Mouse (Mus musculus) gastrocnemius, adult 8-10 months (tissue): ENCODE results near the gene Zfp664. TPM values are rescaled to one million over a fixed set of nuclear protein-coding genes. Genes with fewer than 3 reads are reported as not detected.

ENCODE experiments used
- DNase-seq, 2 experiments: peaks; one replicate each; pipeline ENCODE4 v3.0.0; 2022; ENCODE audit warnings: low spot score in 2 of 2
- total RNA-seq, 4 experiments: library from RNA; stranded (reverse); gene quantifications; 2 replicates each; pipeline ENCODE4 v1.2.4; 2022

Gene Zfp664
- total RNA-seq, result 10 to 100 TPM; 14.6 to 19.9 (median 16.3) TPM

DNA sequence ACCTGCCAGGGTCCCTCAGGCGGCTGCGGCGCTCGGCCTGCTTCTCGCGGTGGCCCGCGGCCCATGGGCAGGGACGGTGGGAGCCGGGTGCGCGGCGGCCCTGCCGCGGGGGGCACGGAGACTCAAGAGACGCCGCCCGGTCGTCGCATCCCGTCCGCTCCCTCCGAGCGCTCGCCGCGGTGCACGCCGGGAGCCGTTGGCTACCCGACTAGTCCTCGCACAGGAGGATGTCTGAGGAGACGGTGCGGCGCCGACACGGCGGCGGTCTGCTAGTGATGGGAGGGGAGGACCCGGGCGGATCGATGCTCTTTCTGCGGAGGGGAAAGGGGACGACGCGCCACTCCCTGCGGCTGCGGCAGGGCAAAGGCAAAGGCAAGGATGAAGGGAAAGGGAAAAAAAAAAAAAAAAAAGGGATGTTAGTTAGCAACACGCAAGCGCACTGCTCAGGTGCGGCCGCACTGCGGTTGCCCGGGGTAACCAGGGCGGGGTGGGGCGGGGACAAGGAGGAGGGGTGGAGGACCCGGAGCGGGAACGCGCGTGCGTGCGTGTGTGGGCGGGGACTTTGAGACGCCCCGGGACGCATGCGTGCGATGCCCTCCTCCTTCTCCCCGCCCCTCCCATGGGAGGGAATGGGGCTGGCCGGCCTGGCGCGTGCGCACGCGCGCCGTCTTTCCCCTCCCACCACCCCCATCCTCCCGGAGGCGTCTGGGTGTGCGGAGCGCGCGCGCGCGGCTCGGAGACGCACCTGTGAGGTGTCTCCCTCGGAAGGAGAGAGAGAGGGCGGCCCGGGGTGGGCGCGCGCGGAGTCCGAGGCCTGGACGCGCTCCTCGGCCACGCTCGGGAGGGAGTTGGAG is at the start of gene Zfp664, which contains the start of gene Ccdc92:
Gene Zfp664, plus strand, starts transcription at position 679 of the 854 bp plus-strand sequence.
Gene Ccdc92, minus strand, starts transcription at position 412 of the 854 bp plus-strand sequence.
- peak; percentile 88 to 94 for DNase-seq

DNA sequence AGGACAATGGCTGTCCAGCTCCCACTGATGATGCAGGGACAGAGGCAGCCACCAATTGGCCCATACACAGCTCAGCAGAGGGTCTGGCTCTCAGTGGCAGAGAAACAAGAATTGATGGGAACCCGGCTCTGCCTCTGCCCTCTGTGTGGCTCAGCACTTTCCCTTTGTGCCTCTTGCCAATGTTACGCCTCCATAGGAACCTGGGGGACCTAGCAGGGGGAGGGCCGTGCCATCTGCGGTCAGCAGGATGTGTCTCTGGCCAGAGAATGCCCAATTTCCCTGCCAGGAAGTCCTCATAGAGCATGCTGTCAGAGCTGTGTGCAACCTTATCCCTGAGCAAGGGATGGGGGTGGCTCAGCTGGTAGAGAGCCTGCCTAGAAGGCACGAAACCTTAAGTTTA is 47.7 kb upstream of the Zfp664 start:
- DNase-seq, result no peak

GRCm38 (mm10) chr5:124817050-124817449 is 45.4 kb upstream of the Zfp664 start:
- no peak for DNase-seq

- no peak for DNase-seq
These were observed 40.2 kb upstream of the Zfp664 start for GRCm38 (mm10) chr5:124822128-124822894.

GRCm38 (mm10) chr5:124830331-124830730 is 32.2 kb upstream of the Zfp664 start:
- DNase-seq, result no peak

DNA sequence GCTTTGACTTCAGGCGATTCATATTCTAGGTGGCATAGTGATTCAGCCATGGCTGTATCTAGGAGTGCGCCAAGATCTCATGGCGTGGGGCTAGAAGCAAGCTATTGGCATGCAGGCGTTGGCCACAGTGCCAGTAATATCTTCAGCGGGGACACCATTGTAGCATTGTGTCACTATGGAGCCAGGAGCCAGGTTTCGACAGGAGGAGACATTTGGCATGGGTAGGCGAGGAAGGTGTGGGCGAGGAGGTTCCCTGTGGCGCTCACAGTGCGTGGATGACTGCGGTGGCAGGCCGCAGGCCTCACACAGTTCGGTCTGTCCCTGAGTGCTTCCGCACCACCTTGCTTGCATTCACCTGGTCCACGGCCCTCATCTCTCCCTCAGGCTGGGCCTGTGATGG is 27.3 kb upstream of the Zfp664 start:
- no peak for DNase-seq

DNA sequence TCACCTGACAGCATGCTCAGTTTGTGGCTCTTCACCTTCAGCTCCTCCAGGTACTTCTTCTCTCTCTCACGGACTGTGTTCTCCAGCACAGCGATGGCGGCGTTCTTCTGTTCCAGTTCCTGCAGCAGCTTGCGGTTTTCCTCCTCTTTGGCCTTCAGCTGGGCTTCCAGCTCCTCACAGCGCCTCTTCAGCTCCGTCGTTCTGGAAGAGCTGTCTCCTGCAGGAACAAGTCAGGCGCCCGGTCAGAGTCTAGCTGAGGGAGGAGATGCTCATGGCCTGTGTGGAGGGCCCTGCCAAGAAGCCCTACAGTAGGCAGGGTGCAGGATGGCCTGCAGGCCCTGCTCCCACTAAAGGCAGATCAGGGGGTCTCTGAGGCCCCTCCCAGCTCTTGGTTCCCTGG is 26.4 kb upstream of the Zfp664 start:
- DNase-seq, result no peak

- DNase-seq, result no peak
These were observed 25.9 kb upstream of the Zfp664 start for GRCm38 (mm10) chr5:124836621-124837020.

- DNase-seq, result no peak
These were observed 22.3 kb upstream of the Zfp664 start for GRCm38 (mm10) chr5:124840202-124840601.

DNA sequence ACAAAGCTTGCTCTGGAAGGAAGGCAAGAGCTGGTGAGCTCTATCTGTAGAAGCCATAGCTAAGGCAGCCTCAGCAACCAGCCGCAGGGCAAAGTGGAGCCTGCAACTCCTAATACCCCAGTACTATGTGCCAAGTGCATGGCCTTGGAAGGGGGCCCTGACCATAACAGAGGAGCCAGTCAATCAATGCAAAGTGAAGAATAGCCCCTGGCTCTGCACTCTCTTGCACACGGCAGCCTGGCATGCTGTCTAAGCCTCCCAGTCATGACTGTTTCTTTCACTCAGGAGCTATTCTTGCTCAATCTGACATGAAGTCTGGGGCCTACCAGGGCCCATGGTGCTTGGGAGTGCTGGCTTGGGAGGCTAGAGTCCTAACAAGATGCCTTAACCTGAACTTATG is 21.8 kb upstream of the Zfp664 start:
- no peak for DNase-seq

DNA sequence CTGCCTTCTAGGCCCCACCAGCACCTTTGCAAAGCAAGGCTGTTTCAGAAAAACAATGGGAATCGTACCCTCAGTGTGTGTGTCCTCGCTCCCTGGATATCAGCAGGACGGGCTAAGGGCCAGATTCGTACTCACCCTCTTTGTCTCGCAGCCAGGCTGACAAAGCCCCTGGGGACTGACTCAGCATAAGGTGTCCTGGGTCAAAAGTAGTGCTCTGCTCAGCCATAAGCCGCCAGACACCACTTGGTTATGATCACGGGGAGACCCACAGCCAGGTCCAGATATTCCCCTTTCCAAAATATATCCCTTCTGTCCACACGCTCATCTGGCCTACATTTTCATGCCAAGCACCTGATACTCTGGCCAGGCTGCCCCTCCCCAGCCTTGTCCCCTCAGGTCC is 19.1 kb upstream of the Zfp664 start:
- no peak for DNase-seq

- no peak for DNase-seq
These were observed 17.6 kb upstream of the Zfp664 start for GRCm38 (mm10) chr5:124844929-124845328.

DNA sequence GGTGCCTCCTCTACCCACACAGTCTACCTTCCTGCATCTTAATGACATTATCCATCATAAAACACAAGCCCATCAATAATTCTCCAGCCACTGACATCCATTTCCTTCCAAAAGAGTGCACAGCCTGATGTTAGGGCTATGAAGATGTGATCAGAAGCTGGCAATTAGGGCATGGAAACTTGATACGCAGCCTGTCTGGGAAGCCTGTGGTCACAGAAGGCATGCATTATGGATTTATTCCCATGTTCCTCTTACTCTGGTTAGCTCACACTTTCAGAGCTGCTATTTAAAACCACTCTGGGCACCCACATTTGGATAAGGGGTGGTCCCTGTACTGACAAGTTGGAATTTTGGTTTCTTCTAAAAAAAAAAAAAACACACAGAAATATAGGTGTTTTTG is 15.5 kb upstream of the Zfp664 start:
- no peak for DNase-seq

DNA sequence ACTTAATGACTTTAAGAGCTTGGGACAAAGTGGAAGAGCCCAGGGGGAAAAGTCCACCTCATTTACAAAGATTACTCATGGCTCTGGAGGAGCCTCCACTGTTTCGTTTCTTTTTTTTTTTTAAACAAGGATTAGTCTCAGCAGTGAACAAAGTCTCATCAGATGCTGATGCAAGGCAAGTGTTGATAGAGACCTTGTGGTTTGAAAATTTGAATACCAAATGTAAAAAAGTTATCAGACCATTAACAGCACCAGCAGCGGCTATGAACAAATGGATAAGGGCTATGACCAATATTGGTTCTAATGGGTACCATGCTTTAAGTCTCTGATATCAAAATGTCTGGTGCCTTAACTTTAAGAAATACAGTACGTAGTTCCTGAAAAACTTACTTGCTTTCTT is 13.5 kb upstream of the Zfp664 start:
- no peak for DNase-seq

GRCm38 (mm10) chr5:124851572-124851971 is 10.9 kb upstream of the Zfp664 start:
- no peak for DNase-seq

DNA sequence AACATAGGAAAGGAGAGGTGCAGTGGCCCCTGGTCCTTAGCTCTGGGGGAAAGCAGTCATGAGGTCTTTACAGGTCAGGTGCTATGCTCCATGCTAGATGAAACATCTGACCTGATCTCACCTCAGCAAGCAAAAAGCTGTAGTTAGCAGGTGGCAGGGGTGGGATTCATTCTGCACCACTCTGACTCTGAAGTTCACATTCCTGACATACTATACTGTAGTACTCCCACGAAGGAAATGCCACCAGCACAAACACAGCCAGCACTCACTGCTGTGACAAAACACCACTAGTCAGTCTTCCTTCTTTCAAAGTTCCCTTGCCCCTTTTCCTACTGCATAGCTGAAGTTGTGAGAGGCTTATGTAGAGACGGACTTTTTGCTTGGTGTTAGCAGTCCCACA is 10.2 kb upstream of the Zfp664 start:
- no peak for DNase-seq

- no peak for DNase-seq
These were observed 9.4 kb upstream of the Zfp664 start for GRCm38 (mm10) chr5:124853079-124853478.

DNA sequence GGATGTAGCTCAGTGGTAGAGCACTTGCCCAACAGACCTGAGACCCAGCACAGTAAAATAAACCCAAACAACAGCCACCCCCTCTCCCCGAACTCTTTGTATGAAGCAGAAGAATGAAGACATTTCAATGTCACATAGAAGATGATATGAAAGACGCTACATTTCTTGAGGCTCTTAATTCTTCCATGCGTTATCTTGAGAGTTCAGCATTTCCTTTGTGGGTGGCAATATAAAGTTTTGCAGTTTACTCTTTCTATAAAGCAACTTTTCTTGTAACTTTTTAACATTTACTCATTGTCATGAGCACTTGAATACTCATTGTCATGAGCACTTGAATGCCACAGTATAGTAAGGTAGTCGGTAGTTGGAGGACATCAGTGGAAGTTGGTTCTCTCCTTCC is 8.3 kb upstream of the Zfp664 start:
- no peak for DNase-seq

GRCm38 (mm10) chr5:124860013-124860412 is 2.5 kb upstream of the Zfp664 start:
- no peak for DNase-seq

DNA sequence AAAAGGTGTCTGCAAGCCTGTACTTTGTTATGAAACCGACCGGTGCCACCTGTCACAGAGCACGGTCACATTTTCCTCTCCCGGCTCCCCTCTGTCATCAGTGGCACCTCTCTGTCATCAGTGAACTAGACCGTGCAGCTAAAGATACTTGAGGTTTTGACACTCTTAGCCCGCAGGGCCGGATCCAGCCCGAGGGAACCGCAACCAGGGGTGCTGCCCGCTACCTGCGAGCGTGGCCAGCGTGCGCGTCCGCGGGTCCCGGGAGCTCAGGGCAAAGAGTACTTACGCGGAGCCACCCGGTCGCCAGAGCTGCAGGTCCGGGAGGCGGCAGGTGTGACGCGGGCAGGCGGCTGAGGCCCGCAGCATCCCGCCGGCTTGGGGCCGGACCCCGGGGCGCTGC is 1.0 kb upstream of the Zfp664 start:
- no peak for DNase-seq

DNA sequence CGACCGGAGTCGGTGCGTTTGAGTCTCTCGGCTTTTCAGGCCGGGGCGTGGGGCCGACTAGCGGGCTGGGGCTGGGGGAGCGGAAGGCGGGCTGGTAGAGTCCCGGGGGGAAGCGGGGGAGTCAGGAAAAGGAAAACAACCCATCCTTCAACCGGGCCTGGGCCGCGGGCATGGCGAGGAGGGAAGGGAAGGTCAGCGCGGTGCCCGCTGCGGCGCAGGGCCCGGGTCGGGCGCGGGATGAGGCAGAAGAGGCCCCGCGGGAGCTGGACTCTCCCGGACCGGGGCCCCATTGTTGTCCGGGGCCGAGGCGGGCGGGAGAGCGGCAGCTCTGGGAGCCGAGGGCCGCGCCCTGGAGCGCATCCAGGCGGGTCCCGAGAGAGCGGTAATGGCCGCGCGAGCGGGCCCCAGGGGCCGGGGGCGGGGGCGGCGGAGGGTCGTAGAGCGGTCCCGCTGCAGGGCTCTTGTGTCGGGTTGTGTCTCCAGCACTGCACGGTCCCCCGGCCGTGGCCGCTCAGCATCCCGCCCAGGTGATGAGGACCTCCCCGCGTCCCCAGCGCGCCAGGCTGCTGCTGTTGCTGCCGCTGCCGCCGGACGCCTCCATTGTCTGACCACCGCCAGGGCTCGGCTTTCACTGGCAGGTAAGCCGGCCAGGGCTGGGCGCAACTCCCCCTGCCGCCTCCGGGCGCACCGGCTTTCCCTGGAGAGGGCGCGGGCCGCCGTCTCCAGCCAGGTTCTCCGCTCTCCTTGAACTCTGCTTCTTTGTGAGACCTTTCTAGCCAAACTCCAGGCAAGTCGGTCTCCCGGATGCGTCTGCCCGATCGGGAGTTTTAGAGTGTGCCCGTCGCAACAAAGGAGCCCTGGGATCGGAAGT is 615 bp downstream of the Zfp664 start:
- DNase-seq, result peak in 1 of 2 experiments; percentile 20

DNA sequence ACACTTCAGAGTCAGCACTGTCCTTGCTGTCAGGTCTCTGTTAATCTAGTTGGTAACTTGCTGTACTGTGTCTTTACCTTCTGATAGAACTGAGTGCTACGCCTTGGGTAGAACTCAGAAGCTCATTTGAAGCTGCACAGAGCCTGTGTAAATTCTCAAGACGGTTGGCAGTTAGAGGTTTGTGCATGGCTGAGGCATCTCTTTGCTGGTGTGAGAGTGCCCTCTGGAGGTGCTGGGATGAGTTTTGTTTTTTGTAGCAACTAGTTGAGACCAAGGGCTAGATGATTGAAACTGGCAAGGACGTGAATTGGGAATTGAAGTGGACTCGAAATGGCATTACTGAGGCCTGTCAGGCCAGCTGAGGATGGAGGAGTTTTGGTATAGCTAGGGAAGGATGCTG is 6.5 kb downstream of the Zfp664 start:
- DNase-seq, result peak; percentile 15 to 22
